Mouse (Mus musculus) thymus, postnatal 14 days (tissue): ENCODE data around the gene Dnpep.

Experiments used
- DNase-seq: peaks from one replicate; pipeline ENCODE4 v3.0.0; 2021

The Dnpep gene

DNA sequence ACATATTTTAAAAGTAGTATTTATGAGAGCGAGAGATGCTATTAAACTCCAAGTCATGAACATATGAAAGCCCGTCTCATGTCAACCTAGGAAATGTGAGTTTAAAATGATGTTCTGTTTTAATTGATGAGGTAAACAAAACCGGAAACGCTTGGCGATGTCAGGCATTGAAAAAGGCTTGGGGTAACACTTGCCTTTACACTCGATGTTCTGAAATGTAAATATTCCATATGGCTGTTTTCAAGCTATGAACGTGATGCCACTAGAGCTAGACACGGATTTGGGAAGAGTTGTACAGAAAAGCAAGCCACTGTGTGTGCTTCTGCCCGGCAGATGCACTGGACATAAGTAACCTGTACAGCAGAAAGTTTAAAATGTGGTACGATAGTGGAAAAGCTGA, 1.4 kb upstream of the Dnpep start:
- no peak for DNase-seq

DNA sequence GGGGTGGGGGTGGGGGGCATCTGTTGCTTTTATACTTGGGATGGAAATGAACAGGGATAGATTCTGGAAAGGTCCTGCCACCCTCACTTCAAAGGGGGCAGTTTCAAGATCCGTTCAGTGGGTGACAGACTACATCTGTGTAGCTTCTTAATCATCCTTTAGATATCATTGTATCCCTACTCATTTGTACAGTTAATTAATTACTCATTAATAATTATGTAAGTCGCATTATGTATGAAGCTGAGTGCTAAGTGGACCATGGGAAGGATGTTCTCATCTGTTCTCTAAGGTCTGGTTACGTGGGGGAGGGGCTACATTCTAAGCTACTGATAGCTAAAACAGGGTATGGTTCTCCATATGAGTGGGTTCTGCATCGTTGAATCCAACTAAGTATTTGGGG, 946 bp upstream of the Dnpep start:
- no peak for DNase-seq

DNA sequence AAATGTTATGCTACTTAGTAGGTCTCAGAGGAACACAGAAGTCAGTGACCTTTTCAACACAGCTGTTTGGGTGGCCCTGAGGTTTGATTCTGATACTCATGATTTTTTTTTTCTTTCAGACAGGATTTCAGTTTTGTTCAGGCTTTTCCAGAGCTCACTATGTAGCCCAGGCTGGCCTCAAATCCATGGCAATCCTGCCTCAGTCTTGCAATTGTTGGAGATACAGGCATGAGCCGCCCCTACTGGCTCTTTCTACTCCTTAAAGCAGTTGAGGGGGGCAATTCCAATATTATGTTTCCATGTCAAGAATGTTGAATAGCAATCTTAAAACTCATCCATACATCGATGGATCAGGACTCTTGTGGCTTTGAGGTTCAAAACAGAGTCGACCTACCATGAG, 511 bp upstream of the Dnpep start:
- DNase-seq, result peak; percentile 22

DNA sequence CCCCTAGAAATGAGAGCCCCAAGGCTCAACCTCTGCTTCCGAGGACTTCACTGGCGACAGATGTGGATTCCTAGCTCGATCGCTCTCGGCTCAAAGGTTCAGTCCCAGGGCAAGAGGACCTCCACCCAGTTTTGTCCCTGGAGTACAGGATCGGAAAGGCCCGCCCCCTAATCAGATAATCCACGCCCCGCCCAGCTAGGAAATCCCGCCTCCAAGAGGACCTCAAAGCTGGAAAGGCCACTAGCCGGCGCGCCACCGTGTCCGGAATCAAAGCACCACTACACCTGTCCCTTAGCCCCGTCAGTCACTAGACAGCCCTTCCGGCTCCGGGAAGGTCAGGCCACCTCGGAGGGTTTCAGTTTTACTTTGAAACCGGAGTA, 939 bp downstream of the Dnpep start:
- no peak for DNase-seq

DNA sequence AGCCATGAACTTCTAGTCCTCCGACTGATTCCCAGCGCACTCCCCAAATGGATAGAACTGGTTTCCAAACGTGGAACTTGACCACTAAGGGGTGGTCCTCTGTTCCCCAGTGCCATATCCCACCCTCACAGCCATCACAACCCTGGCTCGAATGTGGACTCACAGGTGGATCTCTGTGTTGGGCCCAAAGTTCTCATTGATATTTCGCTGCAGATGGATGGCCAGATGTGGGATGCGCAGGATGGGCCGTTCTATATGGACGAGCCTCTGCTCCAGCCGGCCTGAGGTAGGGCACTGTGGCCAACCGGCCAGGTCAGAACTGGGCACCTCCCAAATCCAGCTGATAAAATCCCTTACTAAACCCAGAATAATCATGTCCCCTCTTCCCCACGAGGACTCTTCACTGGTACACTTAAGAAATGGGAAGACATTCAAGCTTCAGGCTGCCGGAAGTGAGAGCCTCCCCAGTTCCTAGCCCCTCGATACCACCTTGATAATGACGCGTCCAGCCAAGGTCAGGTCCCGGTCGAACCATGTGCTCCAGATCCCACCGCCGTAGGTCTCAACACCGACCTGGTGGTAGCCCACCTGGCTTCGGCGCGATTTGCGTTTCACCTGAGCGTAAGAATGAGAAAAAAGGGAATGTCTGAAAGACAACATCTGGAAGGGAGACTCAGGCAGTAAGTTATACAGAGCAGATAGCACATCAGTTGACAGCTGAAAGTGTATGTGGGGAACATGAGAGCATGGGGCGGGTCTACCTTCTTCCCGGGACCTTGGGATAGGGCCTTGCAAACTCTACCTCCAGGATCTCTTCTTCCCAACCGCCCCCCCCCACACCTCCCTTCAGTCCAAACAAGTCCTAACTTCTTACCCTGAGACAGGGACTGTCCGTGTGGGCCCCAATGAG, 2.1 kb downstream of the Dnpep start:
- peak; percentile 18 for DNase-seq

DNA sequence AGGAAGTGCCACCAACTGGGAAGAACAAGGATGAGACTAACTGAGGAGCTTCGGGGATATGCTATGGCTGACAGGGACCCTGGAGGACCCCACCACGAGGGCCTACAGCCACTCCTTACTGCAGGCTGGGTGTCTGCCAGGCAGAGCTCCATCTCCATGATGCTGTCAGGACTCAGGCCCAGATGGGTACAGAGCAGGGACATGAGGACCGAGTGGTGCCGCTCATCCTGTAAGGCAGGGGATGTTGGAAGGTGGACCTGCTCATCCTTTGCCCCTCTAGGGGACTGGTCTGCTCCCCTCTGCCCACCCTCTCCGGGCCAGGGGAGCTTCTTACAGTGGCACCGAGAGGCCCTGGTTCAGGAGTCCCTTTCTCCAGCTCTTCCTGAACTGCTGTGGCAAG, 2.8 kb downstream of the Dnpep start:
- DNase-seq, result no peak

DNA sequence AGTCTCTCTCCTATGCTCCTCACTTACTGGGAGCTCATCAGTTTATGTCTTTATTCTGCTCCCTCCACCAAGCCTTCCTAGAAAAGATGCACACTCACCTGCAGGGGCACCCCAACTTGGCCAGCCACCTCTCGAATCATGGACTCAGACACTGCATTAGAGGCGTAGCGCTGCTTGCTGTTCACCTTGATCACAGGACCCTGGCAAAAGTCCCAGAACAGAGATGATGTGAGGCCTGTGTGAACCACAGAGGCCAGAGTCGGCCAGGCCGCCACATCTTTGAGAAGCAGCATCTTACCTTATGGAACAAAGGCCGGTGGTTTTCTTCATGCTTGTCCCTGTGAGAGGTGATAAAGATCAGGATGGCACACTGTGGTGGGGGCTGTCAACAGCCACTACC, 6.1 kb downstream of the Dnpep start:
- DNase-seq, result no peak

DNA sequence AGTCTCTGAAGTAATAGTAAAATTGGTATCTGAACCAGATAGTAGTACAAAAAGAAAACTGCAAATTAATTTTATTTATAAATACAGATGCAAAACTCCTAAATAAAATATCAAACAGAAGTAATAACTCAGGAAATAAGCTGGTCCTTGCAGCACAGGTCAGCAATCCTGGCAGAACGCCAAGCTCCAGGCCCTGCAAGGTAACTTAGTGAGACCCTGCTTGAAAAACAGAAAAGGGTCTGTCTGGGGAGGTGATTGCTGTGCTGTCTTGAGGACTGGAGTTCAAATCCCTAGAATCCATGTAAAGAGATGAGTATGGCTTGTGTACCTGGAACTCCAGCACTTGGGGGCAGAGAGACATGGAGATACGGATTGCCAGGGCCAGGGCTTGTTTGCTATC, 13.1 kb downstream of the Dnpep start:
- no peak for DNase-seq

DNA sequence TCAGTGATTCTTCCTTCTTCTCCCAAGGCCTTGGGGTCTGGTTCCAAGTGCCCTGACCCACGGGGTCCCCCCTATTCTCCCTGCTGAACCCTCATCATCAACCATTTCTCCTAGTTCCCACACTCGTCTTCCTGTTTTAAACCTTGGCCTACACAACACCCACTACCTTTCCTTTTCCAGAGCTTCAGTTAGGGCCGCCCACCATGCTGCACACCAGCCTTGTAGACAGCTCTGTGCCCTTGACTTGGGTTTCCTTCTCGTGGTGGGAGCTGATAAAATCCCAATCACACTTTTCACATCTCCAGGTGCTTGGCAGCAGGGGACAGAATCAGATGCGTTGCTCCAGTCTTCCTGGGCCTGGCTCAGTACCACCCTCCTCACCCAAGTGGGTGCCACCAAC, 23.5 kb downstream of the Dnpep start:
- no peak for DNase-seq

DNA sequence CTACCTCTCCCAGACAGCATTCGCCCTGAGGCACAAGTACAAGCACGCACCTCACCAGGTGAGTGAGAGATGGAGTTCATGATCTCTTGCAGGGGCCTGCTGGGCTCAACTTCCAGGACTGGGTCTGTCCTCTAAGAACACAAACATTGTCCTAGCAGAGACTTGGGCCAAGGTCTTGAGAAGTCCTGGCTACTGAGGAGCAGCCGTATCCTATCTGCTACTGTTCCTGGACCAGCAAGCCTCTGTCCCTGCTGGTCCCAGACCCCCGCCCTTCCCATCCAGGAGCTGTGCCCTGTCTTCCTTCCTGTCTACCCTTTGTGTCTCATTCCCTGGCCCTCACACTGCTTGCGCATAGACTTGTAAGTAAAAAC, 24.5 kb downstream of the Dnpep start:
- DNase-seq, result no peak

DNA sequence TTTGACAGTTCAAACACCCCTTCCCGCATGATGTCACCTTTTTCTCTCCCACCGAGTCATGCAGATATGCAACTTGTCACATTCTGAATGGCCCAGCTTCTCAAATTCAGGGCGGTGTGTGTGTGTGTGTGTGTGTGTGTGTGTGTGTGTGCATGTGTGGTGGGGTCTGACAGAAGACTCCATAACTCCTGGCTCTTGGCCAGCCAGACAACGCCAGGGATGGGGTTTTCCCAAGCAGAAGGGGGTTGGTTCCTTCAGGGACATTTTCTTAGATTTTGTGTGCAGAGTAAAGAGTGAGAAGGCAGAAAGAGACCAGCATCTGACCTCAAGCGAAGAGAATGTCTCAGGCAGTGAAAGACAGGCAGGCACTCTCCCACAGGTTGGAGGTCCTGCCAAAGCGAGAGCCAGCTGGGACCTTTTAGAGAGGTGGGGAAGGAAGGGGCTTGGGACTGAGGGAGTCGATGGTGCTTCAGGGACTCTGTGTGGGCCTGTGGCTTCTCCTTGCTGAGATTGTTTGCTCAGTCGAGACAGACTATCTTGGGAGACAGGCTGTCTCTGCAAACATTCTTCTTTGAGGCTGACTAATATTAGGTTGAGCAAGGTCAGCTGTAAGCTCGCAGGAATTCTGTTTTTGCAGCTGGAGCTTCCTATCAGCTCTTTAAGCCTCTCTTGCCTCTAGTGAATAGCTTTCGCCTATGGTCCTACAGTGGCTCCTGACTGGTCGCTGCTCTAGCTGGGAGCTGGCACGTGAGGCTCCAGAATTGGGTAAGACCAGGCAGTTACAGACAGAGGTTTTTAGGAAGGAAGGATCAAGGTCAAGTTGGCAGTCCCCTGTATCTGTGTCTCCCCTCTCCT, 25.1 kb downstream of the Dnpep start:
- no peak for DNase-seq

DNA sequence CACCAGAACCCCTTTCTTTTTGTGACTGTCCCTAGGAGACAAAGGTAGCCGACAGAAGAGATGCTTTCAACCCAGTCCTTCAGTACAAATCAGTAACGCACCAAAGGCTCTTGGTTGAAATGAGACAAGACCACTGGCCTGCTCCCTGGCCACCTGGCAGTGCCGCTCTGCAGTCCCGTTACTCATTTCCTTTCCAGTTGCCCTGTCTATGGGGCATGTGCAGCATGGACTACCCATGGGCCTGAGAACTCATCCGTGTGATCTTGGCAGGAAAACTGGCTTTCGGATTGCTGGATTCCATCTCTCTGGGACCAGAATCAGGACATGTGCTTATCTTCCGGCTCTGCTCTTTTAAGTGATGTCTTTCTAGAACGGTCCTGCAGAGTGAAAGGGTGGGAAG, 26.5 kb downstream of the Dnpep start:
- no peak for DNase-seq

DNA sequence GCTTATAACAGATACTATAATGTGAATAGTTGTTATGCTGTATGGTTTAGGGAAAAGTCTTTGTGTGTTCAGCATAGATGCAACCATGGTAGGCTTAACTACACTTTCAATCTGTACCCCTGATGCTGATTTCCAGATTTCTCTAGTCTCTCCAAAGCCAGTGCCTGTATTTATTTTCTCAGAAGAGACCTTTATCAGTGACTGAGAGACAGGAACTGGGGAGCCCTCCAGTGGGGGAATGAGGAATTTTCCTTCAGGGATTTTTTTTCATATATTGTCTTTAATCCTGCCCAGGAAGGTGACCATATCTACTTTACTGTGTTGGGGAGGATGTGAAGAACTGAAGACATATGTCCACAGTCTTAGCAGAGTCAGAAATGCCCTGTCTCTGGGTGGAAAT, 27.2 kb downstream of the Dnpep start:
- peak; percentile 43 for DNase-seq

DNA sequence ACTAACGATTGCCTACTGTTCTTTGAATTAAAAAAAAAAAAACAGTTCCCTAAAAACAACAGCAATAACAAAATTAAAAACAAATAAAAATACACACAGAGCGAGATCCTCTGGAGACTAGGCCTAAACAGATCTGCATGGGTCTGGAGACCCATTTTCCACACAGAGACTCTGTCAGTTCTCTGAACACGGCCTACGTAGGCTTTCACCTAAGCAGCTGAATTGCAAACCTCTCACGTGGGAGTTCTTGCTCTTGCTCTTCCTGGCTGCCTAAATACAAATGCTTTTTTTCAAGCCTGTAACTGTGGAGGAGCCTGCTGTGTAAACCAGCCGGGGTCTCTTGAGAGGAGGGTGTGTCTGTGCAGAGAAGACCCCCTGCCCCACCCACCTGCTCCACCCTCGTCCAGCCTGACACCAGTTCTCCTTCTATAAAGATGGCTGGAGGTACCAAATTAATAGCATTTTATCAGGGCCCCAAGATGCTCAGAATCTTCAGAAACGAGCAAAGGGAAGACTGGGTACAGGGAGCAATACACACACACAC, 27.8 kb downstream of the Dnpep start:
- no peak for DNase-seq

DNA sequence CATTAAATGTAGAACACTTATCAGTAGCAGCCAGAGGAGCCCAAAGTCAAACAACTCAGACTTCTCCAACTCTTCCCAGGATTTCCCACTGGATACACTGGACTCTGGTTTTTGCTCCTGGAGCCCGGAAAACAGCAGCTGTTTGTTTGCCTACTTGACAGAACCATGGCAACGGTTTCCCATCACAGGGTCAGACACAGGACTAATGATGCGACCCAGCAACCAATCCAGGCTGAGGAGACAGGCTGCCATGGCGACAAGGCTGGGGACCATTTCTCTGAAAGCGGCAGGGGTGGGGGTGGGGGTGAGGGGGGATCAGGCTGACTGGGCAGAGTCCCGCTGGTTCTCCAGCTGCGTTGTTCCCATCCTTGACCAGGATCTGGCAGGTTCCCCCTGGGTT, 28.4 kb downstream of the Dnpep start:
- no peak for DNase-seq

DNA sequence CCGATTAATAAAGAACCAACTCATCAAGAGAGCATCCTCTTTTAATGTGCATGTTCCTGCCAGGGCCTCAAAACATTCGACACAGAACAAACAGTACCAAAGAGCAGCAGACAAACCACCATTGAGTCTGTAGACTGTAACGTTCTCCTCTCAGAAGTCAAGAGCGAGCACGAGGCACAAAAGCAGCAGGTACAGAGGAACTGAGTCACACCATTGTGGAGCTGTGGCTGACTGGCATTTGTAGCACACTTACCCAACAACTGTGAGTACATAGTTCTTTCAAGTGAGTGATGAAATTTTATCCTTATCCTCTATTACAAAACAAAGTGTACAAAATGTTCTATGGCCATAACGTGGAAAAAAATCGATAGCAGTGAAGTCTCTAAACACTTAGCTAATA, 32.9 kb downstream of the Dnpep start:
- no peak for DNase-seq

DNA sequence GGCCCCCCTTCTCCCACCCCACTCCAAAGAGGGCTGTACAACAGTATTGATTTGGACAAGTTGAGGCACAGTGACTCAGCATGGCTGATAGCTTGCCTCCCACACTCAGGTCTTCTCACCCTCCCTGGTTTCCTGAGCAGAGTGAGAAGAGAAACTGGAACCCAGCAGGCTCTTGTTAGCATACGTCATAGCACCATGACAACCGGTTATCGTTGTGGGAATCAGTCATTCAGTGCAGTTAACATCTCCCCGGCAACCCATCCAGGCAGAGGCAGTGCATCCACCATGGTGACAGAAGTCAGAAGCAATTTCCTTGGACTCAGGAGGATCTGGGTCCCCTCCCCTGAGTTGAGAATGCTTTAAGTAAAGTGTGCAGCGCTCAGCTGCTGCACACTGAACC, 34.8 kb downstream of the Dnpep start:
- DNase-seq, result no peak

DNA sequence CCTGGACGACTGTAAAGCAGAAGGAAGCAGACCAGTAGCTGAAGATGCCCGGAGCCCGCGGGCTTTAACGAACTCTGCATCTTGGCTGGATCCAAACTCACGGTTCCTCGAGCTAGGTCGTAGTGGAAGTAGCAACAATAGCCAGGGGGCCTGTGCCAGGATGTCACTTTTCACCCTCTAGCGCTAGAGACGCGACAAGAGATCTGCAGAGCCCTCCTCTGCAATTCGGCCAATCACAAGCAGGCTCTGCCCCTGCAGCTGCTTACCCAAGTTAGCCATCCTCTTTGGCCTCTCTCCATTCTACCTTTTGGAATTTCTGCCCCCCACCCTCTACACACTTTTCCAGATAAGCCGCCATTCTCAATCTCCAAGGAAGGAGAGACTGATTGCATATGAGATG, 39.6 kb downstream of the Dnpep start, which contains the start of gene Resp18:
Gene Resp18 (minus strand): TSS at position 188 of the 400 bp plus-strand sequence.
- DNase-seq, result no peak

DNA sequence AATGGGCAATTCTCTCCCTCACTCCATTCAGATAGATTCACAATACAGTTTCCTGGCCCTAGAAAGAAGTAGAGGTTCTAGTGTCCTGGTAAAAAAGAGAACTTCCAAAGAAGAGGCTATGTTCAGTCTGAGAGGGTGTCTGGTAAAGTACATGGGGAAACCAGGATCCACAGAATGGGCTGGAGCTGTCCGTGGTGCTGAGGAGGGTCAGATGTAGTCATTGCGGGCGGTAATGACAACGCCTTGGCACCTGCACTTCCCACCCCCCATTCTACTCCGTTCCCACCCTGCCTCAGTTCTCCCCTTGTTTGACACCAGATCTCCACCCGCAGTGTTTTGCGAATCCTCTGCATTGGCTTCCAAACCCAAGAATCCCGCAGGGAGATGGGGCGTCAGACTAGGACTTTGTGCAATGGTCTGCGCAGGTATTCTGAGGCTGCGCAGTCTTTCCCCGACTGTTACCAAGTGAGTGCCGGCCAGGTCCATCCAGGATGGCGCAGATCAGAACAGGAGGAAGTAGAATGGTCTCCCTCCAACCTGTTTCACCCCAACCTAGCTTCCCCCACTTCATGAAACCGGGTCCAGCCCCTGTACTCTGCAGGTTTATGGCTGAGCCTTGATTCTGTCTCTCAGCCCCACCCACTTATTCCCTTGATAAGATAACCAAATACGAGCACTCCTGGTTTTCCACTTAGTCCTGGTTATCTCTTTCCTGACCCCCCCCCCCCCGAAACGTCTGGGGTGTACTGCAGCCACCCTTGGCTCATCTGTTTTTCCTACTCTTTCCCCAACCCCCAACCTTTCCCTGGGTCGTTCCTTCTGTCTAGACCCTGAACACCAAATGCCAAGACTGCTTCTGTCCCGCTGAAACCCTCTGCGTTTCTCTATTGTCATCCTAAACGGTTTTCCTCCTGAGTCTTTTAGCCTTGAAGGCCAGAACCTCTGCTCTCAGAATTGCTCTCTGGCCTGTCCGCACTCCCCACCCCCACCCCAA, 40.3 kb downstream of the Dnpep start:
- DNase-seq, result peak; percentile 43

DNA sequence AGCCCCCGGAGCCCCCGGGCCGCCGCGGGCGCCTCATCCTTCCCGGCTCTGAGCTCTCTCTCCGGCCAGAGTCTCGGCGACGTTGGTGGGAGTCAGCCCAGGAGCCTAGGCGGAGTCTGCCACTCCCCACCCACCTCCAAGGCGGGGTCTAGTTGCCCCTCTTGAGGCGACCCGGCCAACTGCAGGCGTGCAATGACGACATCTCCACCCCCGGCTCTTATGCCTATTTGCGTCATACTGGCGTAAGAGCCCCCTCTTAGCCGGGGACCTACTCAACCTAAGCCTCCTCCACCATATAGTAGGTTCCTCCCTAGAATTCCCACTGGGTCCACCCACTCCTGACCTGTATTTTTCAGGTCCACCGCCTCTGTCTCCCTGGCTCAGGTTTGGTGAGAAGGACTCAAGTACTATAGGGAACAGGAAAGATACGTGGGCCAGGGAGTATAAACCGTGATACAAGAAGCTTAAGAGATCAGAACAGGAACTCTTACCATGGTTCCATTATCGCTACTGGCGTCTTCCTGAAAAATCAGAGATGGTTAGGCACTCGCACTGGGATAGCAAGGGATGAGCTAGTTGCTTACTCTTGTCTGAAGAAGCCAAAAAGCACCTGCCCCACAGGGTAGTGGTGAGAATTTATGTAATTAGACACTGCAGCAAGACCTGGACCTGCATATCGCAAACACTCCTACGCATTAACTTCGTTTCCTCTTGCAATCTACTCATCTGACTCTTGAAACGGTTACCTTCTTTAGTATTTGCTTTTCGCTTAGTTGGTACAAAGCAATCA, 53.5 kb downstream of the Dnpep start, which contains the start of gene Ptprn:
Gene Ptprn (minus strand): TSS at position 412 of the 790 bp plus-strand sequence.
- DNase-seq, result peak; percentile 6
